Mouse (Mus musculus): ENCODE data around the gene Acot13.
A peak's percentile ranks its signal among the peaks of the same experiment; 100 is the strongest.
"Not testable (repeated sequence)": the region's sequence is repeated elsewhere in the genome, so short reads cannot be mapped to it uniquely, and the experiment has no call there.

Acot13 gene

DNA sequence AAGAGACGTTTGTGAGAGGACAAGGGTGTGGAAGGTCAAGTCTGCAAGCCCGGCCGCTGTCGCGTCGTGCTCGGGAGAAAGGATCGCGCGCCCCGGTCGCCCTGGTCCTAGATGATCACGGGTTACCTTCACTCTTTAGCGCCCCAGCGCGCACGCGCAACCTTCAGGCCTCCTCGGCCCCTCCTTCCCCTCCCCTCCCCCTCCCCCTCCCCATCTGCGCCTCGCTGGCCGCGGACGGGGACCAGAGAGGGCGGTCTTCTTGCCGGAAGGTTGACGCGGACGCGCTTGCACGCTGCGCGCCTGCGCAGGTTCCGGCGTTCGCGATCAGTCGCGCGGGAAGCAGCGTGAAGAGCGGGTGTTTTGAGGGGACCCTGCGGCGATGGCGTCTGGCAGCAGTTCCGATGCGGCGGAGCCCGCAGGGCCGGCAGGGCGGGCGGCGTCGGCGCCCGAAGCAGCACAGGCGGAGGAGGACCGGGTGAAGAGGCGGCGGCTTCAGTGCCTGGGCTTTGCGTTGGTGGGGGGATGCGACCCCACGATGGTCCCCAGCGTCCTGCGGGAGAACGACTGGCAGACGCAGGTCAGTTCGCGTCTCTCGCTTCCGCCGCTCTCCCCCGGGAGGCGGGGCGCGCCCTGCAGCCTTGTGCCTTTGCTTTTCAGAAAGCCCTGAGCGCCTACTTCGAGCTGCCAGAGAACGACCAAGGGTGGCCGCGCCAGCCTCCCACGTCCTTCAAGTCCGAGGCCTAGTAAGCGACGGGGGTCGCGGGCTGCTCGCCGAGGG lies at the start of gene Acot13, which contains the start of gene Tdp2:
Acot13 (minus strand) TSS at position 188 of the 778 bp plus-strand sequence.
Tdp2 (plus strand) TSS at position 327 of the 778 bp plus-strand sequence.
- DNase-seq = peak; percentile 91 to 94

DNA sequence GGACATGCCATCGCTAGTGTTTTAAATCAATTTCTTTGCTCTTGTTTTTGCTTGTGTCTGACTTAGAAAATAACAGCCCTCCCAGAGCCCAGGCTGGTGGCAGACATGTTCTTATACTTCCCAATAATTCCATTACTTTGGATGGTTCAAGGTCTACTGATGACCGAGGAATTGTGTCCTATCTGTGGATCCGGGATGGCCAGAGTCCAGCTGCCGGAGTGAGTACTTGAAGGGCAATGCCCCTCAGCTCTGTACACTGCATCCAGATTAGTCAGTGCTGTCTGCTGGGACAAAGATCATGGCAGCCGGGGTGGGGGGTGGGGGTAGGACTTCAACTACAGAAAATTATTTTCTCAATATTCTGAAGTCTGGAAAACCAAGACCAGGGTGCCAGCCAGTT lies 49.4 kb upstream of the Acot13 start:
- DNase-seq = no peak

DNA sequence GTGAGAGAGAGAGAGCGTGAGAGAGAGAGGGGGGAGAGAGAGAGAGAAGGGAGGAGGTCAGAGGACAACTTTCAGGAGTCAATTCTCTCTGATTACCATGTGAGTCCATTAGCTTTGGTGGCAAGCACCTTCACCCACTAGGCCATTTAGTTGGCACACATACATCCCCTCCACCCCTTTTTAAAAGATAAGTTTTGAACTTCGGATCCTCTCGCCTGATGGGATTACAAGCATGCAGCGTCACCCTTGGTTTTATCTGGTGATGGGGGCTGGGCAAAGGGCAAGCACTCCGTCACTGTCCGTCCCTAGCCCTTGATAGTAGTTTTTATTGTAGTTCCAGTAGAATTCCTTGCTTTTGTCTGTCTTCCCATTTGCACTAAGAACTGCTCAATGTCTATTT lies 48.9 kb upstream of the Acot13 start:
- no peak for DNase-seq

DNA sequence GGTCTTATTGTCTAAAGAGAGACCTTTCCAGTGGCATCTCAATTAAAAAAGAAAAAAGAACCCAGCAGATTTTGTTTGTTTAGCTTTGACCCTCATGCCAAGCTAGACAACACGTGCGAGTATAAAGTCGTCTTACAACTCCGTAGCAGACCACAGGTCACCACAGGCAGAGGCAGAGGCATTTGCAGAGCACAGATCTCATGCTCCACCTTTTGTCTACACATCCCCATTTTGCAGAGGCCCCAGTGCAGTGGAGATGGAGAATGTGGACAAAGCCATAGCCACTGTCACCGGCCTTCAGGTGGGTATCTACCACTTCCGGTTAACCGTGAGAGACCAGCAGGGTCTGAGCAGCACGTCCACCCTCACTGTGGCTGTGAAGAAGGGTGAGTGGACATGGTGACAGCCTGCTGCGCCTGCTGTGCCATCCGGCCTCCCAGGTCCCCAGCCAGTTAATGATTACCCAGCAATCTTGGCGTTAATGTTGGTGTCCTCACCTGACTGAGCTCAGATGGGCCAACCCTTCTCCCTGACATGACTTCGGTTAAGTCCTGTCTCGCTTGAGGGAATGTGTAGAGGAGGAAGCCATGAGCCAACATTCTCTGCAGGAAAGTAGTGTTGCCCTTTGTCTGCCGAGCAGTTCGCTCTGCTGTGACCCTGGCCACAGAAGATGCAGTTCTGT lies 48.2 kb upstream of the Acot13 start:
- DNase-seq = no peak

DNA sequence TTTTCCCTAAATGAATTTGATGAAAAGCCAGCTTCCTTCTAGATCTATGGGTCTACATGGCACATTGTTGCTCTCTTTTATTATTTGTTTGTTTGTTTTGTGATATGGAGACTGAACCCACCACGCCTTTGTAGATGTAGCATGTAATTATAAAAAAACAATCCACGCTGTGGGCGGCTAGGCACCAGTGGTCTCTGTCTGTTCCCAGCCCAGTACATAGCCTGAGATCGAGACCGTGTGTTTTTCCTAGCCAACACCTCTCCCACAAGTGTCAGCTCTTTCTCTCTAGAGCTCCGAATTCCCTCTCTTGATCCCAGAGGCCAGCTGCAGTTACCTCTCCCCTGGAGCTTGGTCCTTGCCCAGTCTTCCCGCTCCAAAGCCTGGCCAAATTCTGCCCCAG lies 36.9 kb upstream of the Acot13 start:
- no peak for DNase-seq

DNA sequence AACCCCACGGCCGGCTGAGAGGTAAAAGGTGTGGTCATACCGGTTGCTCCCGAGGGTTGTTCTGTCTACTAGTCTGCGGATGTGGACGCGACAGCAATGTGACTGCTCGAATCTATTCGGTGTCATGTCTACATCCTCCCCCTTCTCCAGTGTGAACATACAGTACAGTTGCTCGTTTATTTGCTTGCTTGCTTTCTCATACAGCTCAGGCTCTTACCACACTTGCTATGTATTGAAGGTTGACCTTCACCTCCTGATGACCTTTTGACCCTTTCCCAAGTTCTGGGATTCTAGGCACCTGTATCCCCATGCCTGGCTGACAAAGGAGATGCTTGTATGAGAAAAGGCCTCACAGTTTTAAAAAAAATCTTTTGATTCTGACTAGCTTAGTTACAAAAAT lies 36.4 kb upstream of the Acot13 start:
- no peak for DNase-seq

DNA sequence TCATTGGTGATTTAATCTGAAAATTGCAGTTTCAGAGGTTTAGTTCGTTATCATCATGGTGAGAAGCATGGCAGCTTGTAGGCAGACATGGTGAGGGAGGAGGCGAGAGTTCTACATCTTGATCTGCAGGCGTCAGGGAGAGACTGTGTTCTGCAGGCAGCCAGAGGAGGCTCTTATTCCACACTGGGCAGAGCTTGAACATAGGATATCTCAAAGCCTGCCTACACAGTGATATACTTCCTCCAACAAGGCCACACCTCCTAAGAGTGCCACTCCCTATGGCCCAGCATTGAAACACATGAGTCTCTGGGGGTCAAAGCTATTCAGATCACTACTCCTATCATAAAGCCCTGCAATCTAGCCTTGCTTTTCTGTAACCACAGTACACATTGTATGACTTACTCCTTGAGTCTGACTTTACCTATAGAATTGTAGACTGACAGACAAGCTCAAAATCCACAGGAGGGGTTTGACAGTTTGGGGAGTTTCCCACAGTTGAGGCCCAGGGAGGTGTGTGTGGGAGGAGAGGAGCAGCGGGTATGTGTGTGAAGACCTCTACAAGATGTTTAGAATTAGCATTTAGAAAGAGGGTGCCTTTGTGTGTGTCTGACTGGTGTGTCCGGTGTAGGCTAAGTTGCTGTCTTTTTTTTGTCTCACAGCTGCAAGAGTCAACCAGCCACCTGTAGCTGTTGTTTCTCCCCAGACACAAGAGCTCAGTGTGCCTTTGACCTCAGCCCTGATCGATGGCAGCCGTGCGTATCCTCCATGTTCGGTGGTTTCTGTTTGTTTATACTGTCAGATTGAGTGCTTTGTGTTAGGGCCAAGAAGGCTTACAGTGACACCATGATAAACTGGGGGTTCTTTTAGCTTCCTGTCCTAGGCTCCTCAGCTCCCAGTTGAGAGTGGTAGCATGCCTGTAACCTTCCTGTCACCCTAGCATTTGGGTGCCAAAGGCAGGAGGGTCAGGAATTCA lies 35.4 kb upstream of the Acot13 start:
- DNase-seq = no peak

DNA sequence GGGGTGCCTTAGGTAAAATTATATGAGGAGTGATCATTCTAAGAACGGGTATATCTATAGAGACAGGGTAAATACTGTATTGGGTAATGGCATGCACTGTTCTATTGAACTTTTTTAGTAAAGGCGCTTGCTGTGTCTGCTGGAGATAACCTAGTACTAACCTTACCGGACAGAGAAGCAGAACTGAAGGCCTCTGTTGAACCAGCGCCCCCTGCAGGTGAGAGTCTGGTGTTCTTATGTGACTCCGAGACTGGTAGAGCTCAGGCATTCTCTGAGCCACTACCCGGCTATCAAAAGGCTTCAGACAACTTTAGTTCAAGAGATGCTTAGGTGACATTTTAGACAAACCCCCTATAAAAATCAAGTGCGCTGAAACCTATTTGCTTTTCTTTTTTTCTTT lies 31.2 kb upstream of the Acot13 start:
- DNase-seq = peak; percentile 75 to 76

DNA sequence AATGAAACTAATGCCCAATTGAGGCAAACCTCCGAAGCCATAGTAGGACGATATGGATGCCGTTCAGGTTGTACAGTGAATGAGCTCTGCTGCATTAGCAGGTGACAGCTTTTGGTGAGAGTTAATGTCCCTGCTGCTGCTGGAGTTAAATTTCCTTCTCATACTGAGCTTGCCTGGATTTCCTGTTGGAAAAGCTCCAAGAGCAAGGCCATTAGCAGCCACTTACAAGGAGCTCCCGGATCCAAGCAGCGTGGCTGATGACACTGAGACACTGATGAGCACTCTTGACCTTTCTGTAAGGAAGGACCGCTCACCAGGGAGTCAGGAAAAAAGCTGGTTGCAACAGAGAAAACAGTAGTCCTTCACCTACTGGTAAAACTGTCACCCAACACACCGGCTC lies 30.7 kb upstream of the Acot13 start:
- no peak for DNase-seq

DNA sequence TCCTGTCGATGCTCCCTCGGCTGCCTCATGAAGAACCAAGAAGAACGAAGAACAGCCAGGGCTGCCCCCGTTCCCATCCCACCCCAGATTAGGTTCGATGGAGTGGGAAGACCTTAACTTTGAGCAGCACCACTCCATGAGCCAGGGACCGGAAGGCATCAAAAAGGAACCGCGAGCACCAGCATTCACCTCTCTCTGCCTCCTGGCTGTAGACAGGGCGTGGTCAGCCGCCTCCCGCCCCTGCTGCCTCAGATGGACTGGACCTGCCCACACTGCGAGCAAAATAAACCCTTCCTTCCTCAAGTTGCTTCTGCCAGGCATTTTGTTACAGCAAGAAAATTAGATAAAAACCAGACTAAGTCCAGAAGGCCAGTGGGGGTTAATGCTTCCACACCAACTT lies 29.7 kb upstream of the Acot13 start:
- no peak for DNase-seq

DNA sequence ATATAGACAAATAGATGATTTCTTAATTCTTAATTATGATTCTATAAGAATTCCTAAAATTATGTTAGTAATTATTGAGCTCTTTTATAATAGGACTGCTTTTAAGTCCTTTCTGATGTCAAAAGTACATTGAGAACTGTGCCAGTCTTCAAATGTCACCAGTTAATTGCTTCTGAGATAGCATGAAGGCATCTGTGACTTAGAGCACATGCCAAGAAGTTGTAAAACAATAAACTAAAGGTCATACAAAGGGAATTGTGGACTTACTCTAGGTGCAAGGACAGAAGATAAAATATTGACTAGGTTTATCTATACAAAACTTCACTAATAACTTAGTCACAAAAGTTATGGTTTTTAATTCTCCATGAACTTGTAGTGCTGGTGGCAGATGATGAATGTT lies 27.8 kb upstream of the Acot13 start:
- no peak for DNase-seq

DNA sequence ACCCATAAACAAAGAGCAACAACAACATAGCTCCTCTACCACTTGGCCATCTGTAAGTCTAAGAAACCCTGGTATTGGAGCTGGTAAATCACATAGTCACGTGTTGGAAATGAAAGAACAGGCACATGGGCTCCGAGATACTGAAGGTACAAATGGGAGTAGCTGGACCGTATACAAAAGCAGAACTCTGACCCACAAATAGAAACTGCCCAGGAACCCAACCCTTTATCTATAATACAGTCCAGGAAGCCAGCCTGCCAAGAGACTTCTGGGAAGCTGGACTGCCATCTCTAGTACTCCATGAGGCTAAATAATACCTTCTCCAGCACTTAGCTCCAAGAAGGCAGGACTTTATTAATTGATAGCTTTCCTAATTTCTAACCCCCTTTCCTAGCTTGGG lies 21.2 kb upstream of the Acot13 start:
- no peak for DNase-seq

DNA sequence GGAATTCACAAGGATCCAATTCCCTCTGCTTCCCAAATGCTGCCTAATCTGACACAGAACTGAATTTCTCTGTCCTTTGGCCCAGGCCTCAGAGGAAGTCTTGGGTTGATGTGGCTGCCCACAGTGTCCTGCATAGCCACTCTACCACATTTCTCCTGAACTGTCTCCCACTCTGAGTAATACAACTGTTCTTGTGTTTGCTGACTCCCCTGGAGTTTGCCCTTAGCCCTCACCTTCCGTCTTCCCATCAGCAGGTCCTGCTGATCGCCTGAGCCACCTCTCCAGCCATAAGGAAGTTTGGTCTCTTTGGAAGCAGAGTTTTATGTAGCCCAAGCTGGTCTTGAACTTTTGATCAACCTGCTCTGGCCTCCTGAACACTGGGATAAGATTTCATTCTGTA lies 20.6 kb upstream of the Acot13 start:
- no peak for DNase-seq

DNA sequence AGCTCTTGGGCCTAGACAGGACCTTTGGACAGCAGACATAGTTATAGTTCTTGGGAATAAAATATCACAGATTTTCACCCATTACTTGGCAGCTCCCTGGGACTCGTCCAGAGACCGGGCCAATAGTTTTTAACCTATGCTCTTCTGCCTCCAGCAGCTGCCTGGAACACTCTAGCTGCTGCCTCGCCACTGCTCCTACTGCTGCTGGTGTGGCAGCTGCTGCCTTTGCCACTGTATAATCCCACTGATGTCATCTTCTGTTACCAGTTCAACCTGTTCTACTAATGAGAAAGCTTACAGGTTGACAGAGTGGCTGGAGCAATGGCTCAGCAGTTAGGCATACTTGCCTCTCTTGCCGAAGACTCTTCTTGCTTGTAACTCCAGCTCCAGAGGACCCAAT lies 18.0 kb upstream of the Acot13 start:
- no peak for DNase-seq

DNA sequence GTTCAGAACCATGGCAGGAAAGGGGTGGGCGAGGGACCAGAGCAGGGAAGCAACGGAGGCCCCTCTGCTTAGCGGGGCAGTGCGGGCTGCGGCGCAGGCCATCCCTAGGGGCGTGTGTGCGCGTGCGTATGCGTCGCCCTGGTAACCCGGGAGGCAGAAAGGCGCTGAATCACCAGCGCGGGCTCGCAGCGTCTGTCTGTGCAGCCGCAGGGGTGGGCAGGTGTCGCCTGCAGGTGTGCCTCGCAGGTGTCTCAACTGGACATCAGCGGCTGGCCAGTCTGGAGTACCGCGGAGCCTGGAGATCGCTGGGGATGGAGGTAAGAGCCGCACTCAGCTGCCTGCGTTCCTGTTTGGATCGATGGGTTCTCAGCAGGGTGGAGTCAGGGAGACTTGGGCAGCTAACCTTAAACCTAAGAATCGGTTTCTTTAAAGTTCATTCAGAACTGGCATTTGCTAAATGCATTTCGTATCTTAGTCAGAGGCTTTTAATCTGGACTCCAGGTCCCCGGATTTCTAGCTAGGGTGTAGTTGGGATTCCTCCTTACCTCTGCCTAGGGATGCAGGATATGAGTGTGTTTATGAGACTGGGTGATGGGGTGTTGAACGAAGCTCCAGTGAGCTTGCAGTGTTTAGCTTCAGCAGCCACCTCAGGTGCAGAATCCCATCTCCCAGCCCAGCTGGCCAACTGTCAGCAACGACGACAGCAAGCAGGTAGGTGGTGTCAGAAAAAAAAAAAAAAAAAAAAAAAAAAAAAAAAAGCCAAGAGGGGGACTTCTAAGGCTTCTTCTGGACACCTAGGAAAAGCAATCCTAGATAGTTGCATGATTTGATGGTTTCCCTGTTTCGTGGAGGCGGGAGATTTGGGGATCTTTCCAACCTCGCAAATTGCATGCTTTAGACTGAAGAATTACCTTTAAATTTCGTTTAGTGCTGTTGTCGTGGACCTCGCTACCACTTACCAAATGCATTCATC lies 13.9 kb upstream of the Acot13 start, which contains the start of gene D130043K22Rik:
D130043K22Rik (plus strand) TSS at position 153 of the 973 bp plus-strand sequence.
- peak; percentile 54 for DNase-seq

DNA sequence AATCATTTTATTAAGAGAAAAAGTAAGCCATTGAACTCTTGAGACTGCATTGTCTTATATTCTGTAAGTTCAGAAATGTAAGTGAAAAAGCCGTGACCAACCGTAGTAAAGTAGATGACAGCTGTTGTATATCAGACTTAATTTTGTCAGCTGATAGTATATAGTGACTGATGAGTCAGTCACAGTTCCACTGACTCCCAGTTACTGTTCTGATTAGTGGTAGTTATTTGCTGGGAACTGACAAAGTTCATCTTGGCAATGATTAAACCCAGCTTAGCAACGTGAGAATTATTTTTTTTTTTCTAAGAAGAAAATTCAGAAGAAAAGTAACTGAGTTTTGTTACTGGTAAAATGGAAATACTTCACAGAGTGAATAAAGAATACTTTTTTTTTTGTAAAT lies 10.4 kb upstream of the Acot13 start:
- no peak for DNase-seq

DNA sequence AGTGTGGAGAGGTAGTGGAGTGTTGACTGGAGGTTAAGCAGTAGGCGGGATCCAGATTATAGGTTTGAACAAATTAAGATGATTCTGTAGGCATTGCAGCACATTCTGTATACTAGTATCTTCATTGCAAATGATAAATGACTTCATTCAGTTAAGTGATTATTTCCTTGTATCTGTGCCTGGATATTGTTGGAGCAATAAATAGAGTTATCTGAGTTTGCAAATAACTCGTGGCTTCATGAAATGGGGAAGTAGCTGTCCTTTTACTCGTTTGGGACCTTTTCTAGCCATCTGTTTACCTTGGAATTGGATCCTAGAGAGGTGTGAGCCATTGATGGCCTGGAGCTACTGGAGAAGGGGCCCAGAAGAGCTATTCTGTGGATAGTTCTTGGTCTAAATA lies 8.5 kb upstream of the Acot13 start:
- no peak for DNase-seq

DNA sequence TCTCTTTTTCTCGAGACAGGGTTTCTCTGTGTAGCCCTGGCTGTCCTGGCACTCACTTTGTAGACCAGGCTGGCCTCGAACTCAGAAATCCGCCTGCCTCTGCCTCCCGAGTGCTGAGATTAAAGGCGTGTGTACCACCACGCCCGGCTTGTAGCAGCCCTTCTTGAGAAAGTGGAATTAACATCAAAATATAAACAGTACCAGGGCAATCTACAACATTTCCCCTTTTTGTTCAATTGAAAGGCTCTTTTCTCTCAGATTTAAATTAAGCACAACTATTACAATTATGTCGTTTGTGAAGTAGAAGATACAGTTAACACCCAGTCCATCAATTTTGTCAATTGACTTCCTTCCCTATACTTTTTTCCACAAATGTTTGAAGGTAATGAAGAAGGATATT lies 6.4 kb upstream of the Acot13 start:
- DNase-seq = not testable (repeated sequence)

DNA sequence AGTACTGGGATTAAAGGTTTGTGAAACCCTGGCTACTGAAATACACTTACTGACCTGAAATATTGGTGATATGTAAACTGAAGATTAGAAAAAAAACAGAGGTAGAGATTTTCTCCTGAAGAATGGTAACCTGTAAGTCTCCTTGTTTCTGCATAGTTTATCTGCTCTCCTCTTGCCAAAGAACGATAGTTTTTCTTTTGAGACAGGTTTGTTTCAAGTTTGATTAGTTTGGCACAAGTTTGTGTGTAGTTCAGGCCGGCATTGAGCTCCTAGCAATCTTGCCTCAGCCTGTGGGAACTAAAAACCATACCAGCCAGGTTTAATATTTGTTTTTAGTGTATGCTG lies 1.4 kb upstream of the Acot13 start:
- DNase-seq = no peak

DNA sequence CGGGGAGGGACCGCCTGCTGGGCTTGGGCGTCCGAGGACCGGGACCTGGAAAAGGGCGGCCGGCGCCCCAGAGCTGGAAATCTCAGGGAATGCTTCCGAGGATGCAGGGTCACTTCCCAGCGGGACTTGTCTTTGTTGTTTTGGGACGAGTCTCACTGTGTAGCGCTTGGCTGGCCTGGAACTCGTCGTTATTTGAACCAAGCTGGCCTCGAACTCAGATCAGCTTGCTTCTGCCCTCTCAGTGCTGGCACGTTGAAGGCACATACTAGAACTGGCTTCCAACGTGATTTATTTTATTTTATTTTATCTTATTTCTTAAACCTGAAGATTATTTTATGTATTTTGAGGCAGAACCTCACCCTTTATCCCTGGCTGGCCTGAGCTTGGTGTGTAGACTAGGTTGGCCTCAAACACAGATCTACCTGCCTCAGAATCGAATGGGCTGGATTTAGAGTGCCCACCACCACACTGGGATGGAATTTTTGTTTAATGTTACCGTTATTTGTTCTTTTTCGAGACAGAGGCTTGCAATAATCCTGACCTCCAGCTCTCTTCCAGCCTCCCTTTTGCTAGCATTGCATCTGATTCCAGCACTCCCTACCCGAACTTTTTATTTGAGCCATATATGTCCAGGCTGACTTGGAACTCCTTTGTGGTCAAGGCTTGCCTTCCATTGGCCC lies 931 bp upstream of the Acot13 start:
- DNase-seq = no peak

DNA sequence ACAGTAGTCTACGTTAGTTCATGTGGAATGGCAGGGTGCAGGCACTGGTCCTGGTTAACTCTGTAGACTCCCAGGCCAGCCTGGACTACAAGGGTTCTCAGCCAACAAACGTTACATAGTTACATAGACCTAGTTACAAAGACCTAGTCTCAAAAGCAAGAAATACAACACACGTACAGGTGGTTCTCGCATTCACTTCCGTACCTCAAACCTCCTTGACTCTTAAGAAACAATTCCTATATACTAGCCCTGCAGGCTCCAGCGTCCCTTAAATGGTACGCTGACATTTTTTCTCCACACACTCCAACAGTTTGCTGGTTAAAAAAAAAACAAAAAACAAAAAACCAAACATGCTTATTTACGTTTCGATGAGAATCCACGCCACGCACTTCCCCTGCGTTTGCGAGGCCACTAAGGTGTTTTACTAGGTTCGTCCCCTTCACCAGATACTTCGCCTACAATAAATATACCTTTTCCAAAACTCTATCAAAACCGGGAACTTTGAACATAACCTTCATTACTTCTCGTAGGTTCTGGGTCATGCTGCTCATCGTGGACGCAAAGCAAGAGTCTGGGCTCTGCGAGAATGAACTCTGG lies 486 bp downstream of the Acot13 start:
- DNase-seq = peak in 1 of 2 experiments; percentile 26

All from B cell, adult 2 months (primary cell).